ENCODE assay signal across 23 mouse cellular contexts in genomic region chr17:62713455-62713854, GRCm38 (mm10).
A peak's percentile ranks its signal among the peaks of the same experiment; 100 is the strongest.
DNase-seq lines count a peak whose midpoint lies in the region; TF ChIP-seq lines count a peak whose summit lies in the region.
"Had no signal": no experiment of that assay in that cellular context is flagged by ENCODE, and none has a peak within 500 bp of the region (broad histone marks: within the 10 kb centered on the region; RNA-seq: fewer than 3 reads in every experiment).

No protein-coding gene starts in this region.

- no peak overlapping the region for H3K27ac ChIP-seq in testis, adult 2 months (ENCODE audit: control insufficient read depth, insufficient read depth, low read depth, low read length)
- H3K27ac ChIP-seq: embryonic facial prominence, embryonic 10.5 days; embryonic facial prominence, embryonic 12.5 days; forebrain, embryonic 13.5 days had no signal

- DNase-seq in heart, adult 11 months, result peak; percentile 43
- no peak for DNase-seq in heart, adult 8-10 months (ENCODE audit: low spot score)
- peak; percentile 27 to 38 for DNase-seq in lung, adult 18-20 months
- DNase-seq in lung, postnatal 10 days, result no peak
- DNase-seq in lung, postnatal 25 days (ENCODE audit: low spot score), result peak; percentile 14
- DNase-seq in lung, postnatal 4 days, result no peak
- no peak for DNase-seq in testis, postnatal 10 days (ENCODE audit: low spot score)
- DNase-seq: adrenal gland, adult 8-10 months; adrenal gland, postnatal 14 days; adrenal gland, postnatal 36 days; B cell, adult 2 months; cerebellum, adult 11-12 months; cerebellum, adult 2 months; cerebellum, adult 9-10 months; cerebellum, postnatal 10 days; cerebellum, postnatal 25 days had no signal

- TF ChIP-seq POLR2A in testis, adult 2 months (IDR thresholded peaks at IDR 0.05; ENCODE audit: control insufficient read depth, low read depth, low read length), result no peak

- no peaks in the 10 kb centered on the region for H3K4me1 ChIP-seq in testis, adult 2 months (ENCODE audit: control insufficient read depth, insufficient read depth, low read length)

- no peaks in the 10 kb centered on the region for H3K27me3 ChIP-seq in testis, adult 2 months (ENCODE audit: control insufficient read depth, insufficient read depth, low read length)
- H3K27me3 ChIP-seq: CH12.LX; embryonic facial prominence, embryonic 12.5 days; forebrain, embryonic 13.5 days; Patski had no signal

- H3K36me3 ChIP-seq in testis, adult 2 months (ENCODE audit: control insufficient read depth, insufficient read depth, low read length), result no peaks in the 10 kb centered on the region
- H3K36me3 ChIP-seq: embryonic facial prominence, embryonic 10.5 days; embryonic facial prominence, embryonic 12.5 days; G1E had no signal

- no peak for TF ChIP-seq CTCF in testis, adult 2 months (IDR thresholded peaks at IDR 0.05; ENCODE audit: control insufficient read depth, insufficient read depth, insufficient replicate concordance, low read depth, low read length)

- peak overlapping the region; percentile 54; the same call in 1 of the 2 replicates for H3K4me3 ChIP-seq in testis, adult 2 months (ENCODE audit: control insufficient read depth, low read depth, low read length)
- H3K4me3 ChIP-seq: embryonic facial prominence, embryonic 10.5 days; embryonic facial prominence, embryonic 12.5 days; forebrain, embryonic 13.5 days had no signal

Comparison
In these comparisons a context has a peak if more than half of its experiments do, and no peak if none do; other contexts are left out.
1. DNase-seq: peak in heart, adult 11 months (single experiment), lung, adult 18-20 months (2 of 2) and lung, postnatal 25 days (single experiment); none in heart, adult 8-10 months (single experiment), lung, postnatal 10 days (single experiment), lung, postnatal 4 days (0 of 2) and testis, postnatal 10 days (single experiment).